Mouse (Mus musculus) left cerebral cortex, postnatal 4 days (tissue): ENCODE results near the gene Pdp2. TPM values are rescaled to one million over a fixed set of nuclear protein-coding genes. Genes with fewer than 3 reads are reported as not detected.

ENCODE experiments used
- DNase-seq: peaks from one replicate; pipeline ENCODE4 v3.0.0-alpha.2; 2022
- intact Hi-C: fragments of 180-260 bp; cut with DNase I; formaldehyde crosslinking; loops from one replicate; pipeline ENCODE4 v1.15.1; 2025
- total RNA-seq, 2 experiments: library from RNA; stranded (reverse); gene quantifications; 2 replicates each; pipeline ENCODE4 v1.2.3; 2021

Gene Pdp2
- total RNA-seq, 2 experiments from 2014 or later = 13.0 to 13.6 TPM

- intact Hi-C loops = no loop called here
- DNase-seq = no peak
These were observed 4.7 kb downstream of the Pdp2 start for GRCm38 (mm10) chr8:104595773-104596536.

- intact Hi-C loops = no loop called here
- no peak for DNase-seq
These were observed 6.4 kb downstream of the Pdp2 start for GRCm38 (mm10) chr8:104597656-104598055.

- intact Hi-C loops = no loop called here
- DNase-seq = no peak
These were observed 7.2 kb downstream of the Pdp2 start for GRCm38 (mm10) chr8:104598496-104598895.

GRCm38 (mm10) chr8:104601386-104601785, 10.1 kb downstream of the Pdp2 start:
- intact Hi-C loops = no loop called here
- no peak for DNase-seq

GRCm38 (mm10) chr8:104601941-104602371, 10.7 kb downstream of the Pdp2 start:
- intact Hi-C loops = no loop called here
- no peak for DNase-seq

GRCm38 (mm10) chr8:104602468-104603244, 11.4 kb downstream of the Pdp2 start:
- intact Hi-C loops = no loop called here

GRCm38 (mm10) chr8:104603245-104603593, 12.0 kb downstream of the Pdp2 start:
- intact Hi-C loops = no loop called here
- DNase-seq = no peak

More at GRCm38 (mm10) chr8:104602468-104603244, 11.4 kb downstream of the Pdp2 start:
- DNase-seq = peak; percentile 88

- no peak for DNase-seq
- intact Hi-C loops = no loop called here
These were observed 15.1 kb downstream of the Pdp2 start for GRCm38 (mm10) chr8:104606329-104606728.

- no peak for DNase-seq
- intact Hi-C loops = no loop called here
These were observed 16.7 kb downstream of the Pdp2 start for GRCm38 (mm10) chr8:104607944-104608343.

GRCm38 (mm10) chr8:104609222-104609621, 18.0 kb downstream of the Pdp2 start:
- intact Hi-C loops = no loop called here
- DNase-seq = peak; percentile 41

GRCm38 (mm10) chr8:104610185-104610766, 19.0 kb downstream of the Pdp2 start:
- DNase-seq = peak; percentile 66
- intact Hi-C loops = no loop called here

- no peak for DNase-seq
- intact Hi-C loops = no loop called here
These were observed 20.4 kb downstream of the Pdp2 start for GRCm38 (mm10) chr8:104611613-104612012.

GRCm38 (mm10) chr8:104613119-104613518, 21.9 kb downstream of the Pdp2 start:
- intact Hi-C loops = no loop called here
- DNase-seq = no peak

- no peak for DNase-seq
- intact Hi-C loops = no loop called here
These were observed 29.5 kb downstream of the Pdp2 start for GRCm38 (mm10) chr8:104620765-104621164.

- no peak for DNase-seq
- intact Hi-C loops = no loop called here
These were observed 32.9 kb downstream of the Pdp2 start, which contains the start of gene Cdh16 for GRCm38 (mm10) chr8:104624161-104624560. Cdh16 (minus strand) TSS chr8:104624396.

GRCm38 (mm10) chr8:104627065-104627740, 36.0 kb downstream of the Pdp2 start:
- no peak for DNase-seq
- intact Hi-C loops = no loop called here

GRCm38 (mm10) chr8:104628402-104628801, 37.2 kb downstream of the Pdp2 start:
- intact Hi-C loops = no loop called here
- DNase-seq = no peak

GRCm38 (mm10) chr8:104629306-104630110, 38.3 kb downstream of the Pdp2 start:
- DNase-seq = peak; percentile 37
- intact Hi-C loops = no loop called here

GRCm38 (mm10) chr8:104630111-104630479, 38.8 kb downstream of the Pdp2 start:
- intact Hi-C loops = no loop called here
- DNase-seq = no peak

GRCm38 (mm10) chr8:104630574-104630973, 39.3 kb downstream of the Pdp2 start:
- intact Hi-C loops = no loop called here
- no peak for DNase-seq
